Mouse (Mus musculus) neural tube, embryonic 13.5 days (tissue): Measurements from ENCODE around the gene Mid1. TPM values are rescaled to one million over a fixed set of nuclear protein-coding genes. Genes with fewer than 3 reads are reported as not detected.
"Not testable (repeated sequence)": the region's sequence is repeated elsewhere in the genome, so short reads cannot be mapped to it uniquely, and the experiment has no call there.

Experiments used
- ATAC-seq: fragments of 200-750 bp; cut with Nextera tagmentation; 2 replicates; pipeline ENCODE4 v1.8.0; 2017; ENCODE audit warnings: low read depth, mild to moderate bottlenecking, moderate TSS enrichment, moderate library complexity
- H3K27ac ChIP-seq: fragments of 300-500 bp; sonication (generic); replicated peaks from 2 replicates; pipeline ENCODE4 v1.5.1; 2015; ENCODE audit warnings: moderate library complexity, mild to moderate bottlenecking, inconsistent platforms
- H3K27me3 ChIP-seq: fragments of 300-500 bp; sonication (generic); 2 replicates; pipeline ENCODE4 v1.6.1; 2015; ENCODE audit warnings: mild to moderate bottlenecking, inconsistent platforms
- H3K36me3 ChIP-seq: fragments of 300-500 bp; sonication (generic); 2 replicates; pipeline ENCODE4 v1.6.1; 2015; ENCODE audit warnings: mild to moderate bottlenecking, inconsistent platforms
- H3K4me1 ChIP-seq: fragments of 300-500 bp; sonication (generic); replicated peaks from 2 replicates; pipeline ENCODE4 v1.6.1; 2015; ENCODE audit warnings: inconsistent platforms
- H3K4me2 ChIP-seq: fragments of 300-500 bp; sonication (generic); 2 replicates; pipeline ENCODE4 v1.6.1; 2015; ENCODE audit warnings: inconsistent platforms, mild to moderate bottlenecking, moderate library complexity
- H3K4me3 ChIP-seq: fragments of 300-500 bp; sonication (generic); 2 replicates; pipeline ENCODE4 v1.5.1; 2015; ENCODE audit warnings: mild to moderate bottlenecking, inconsistent platforms
- H3K9ac ChIP-seq: fragments of 300-500 bp; sonication (generic); 2 replicates; pipeline ENCODE4 v1.6.1; 2015; ENCODE audit warnings: moderate library complexity, mild to moderate bottlenecking, inconsistent platforms
- H3K9me3 ChIP-seq: fragments of 300-500 bp; sonication (generic); 2 replicates; pipeline ENCODE4 v1.6.1; 2016; ENCODE audit warnings: inconsistent platforms
- WGBS: fragments of 180-500 bp; shearing (Covaris S2); methylation state at CpG from one replicate; pipeline ENCODE4 v1.1.7; 2015; 5-methylcytosine and 5-hydroxymethylcytosine counted together
- polyA plus RNA-seq: library from polyadenylated mRNA; unstranded; fragments of >200 nt; fragmentation: Nextera tagmentation; extraction: Ambion mirVana; gene quantifications from 2 replicates; pipeline ENCODE4 v1.2.1, GENCODE M21; 2015

Mid1 gene
- polyA plus RNA-seq, 1 experiment from 2014 or later = 5.2 TPM

DNA sequence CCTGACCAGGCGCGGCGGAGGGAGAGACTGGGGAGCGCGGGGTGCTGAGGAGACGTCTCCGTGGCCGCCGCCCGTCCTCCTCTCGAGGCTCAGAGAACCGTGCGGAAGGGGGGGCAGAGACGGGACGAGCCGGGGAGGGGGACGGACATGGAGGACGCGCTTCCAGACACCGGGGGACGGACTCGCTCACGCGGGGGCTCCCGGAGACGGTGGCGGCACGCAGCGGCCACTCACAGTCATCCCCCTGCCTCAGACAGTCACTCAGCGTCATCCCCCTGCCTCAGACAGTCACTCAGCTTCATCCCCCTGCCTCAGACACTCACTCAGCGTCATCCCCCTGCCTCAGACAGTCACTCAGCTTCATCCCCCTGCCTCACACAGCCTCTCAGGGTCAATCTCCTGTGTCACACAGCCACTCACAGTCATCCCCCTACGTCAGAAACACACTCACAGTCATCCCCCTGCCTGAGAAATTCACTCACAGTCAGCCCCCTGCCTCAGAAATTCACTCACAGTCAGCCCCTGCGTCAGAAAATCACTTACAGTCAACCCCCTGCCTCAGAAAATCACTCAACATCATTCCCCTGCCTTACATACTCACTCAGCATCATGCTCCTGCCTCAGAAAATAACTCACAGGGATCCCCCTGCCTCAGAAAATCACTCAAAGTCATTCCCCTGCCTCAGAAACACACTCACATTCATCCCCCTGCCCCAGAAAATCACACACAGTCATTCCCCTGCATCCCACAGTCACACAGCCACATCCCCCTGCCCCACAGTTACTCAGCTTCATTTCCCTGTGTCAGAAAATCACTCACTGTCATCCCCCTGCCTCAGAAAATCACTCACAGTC, 309.2 kb downstream of the Mid1 start:
- H3K4me2 ChIP-seq, ATAC-seq, H3K27ac ChIP-seq, H3K27me3 ChIP-seq, H3K9ac ChIP-seq, H3K4me1 ChIP-seq, H3K4me3 ChIP-seq: not testable (repeated sequence)
- Histone ChIP-seq H3K9me3 (peaks cover 13% of the 10 kb centered on the region), H3K36me3 (peaks cover 14% of the 10 kb centered on the region)
- WGBS = 14% methylated on average over 3 of the region's 33 CpGs

DNA sequence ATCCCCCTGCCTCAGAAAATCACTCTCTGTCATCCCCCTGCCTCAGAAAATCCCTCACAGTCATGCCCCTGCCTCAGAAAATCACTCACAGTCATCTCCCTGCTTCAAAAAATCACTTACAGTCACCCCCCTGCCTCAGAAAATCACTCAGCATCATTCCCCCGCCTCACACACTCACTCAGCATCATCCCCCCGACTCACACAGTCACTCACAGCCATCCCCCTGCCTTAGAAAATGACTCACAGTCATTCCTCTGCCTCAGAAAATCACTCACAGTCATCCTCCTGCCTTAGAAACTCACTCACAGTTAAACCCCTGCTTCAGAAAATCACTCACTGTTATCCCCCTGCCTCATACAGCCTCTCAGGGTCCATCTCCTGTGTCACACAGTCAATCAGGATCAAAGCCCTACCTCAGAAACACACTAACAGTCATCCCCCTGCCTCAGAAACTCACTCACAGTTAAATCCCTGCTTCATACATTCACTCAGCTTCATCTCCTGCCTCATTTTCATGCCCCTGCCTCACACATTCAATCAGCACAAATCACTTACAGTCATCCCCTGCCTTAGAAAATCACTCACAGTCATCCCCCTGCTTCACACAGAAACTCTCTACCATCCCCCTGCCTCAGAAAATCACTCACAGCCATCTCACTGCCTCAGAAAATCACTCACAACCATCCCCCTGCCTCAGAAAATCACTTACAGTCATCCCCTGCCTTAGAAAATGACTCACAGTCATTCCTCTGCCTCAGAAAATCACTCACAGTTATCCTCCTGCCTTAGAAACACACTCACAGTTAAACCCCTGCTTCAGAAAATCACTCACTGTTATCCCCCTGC, 310.1 kb downstream of the Mid1 start:
- 14% methylated on average over 2 of the region's 2 CpGs for WGBS
- not testable (repeated sequence) for H3K4me1 ChIP-seq, ATAC-seq, H3K9me3 ChIP-seq, H3K27me3 ChIP-seq, H3K27ac ChIP-seq, H3K9ac ChIP-seq, H3K36me3 ChIP-seq, H3K4me3 ChIP-seq, H3K4me2 ChIP-seq

DNA sequence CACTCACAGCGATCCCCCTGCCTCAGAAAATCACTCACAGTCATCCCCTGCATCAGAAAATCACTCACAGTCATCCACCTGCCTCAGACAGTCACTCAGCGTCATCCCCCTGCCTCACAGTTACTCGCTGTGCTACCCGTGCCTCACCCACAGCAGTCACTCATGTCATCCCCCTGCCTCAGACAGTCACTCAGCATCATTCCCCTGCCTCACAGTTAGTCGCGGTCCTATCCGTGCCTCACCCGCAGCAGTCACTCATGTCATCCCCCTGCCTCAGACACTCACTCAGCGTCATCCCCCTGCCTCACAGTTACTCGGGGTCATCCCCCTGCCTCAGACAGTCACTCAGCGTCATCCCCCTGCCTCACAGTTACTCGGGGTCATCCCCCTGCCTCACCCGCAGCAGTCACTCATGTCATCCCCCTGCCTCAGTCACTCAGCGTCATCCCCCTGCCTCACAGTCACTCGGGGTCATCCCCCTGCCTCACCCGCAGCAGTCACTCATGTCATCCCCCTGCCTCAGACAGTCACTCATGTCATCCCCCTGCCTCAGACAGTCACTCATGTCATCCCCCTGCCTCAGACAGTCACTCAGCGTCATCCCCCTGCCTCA, 311.0 kb downstream of the Mid1 start:
- H3K4me3 ChIP-seq, H3K9ac ChIP-seq, H3K4me2 ChIP-seq, H3K36me3 ChIP-seq, ATAC-seq, H3K9me3 ChIP-seq, H3K27ac ChIP-seq, H3K27me3 ChIP-seq, H3K4me1 ChIP-seq: not testable (repeated sequence)
- WGBS = no CpG with 5 or more reads among the region's 17 CpGs

DNA sequence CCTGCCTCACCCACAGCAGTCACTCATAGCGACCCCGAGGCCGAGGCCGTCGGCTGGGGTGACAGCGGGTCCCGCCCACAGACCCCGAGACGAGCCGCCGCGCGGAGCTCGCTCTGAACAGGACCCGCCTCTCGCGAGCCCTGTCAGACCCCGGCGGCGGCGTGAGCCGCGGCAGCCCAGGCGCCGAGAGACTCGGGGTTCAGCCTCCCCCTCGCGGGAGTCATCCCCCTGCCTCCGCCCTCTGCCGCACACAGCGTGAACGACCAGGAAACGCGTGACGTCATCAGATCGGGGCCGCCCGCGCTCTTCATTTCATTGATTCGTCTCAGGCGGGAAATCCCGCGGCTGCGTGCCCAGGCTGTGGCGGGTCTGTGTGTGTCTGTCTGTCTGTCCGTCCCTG, 311.9 kb downstream of the Mid1 start:
- not testable (repeated sequence) for H3K9ac ChIP-seq

DNA sequence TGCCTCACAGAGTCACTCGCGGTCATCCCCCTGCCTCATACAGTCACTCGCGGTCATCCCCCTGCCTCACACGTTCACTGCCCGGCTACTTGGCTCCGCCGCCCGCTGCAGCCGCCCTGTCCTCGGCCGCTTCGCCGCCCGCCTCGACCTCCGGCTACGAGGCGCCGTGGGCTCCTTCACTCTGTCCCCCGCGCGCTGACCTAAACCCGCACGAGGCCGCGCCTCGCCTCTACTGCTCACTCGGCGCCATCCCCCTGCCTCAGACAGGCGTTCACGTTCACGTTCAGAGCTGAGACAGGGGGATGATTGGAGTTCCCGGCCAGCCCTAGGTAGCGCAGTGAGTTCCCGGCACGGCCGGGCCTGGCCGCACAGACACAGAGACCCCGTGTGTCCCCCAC, 312.5 kb downstream of the Mid1 start:
- not testable (repeated sequence) for H3K4me1 ChIP-seq, ATAC-seq, H3K9me3 ChIP-seq, H3K27me3 ChIP-seq, H3K36me3 ChIP-seq
- Histone ChIP-seq H3K4me3 (peak overlapping the region; percentile 45), H3K27ac (peak overlapping the region; percentile 89), H3K4me2 (peak overlapping the region; percentile 75), H3K9ac (peak overlapping the region; percentile 69)
- 23% methylated on average over 5 of the region's 40 CpGs for WGBS

More for the DNA sequence above, 311.9 kb downstream of the Mid1 start:
- not testable (repeated sequence) for H3K9me3 ChIP-seq, H3K27ac ChIP-seq, H3K4me3 ChIP-seq, ATAC-seq, H3K36me3 ChIP-seq, H3K27me3 ChIP-seq, H3K4me1 ChIP-seq
- H3K4me2 ChIP-seq = peak overlapping the region; percentile 75; the same call in 1 of the 2 replicates
- no CpG with 5 or more reads among the region's 46 CpGs for WGBS

DNA sequence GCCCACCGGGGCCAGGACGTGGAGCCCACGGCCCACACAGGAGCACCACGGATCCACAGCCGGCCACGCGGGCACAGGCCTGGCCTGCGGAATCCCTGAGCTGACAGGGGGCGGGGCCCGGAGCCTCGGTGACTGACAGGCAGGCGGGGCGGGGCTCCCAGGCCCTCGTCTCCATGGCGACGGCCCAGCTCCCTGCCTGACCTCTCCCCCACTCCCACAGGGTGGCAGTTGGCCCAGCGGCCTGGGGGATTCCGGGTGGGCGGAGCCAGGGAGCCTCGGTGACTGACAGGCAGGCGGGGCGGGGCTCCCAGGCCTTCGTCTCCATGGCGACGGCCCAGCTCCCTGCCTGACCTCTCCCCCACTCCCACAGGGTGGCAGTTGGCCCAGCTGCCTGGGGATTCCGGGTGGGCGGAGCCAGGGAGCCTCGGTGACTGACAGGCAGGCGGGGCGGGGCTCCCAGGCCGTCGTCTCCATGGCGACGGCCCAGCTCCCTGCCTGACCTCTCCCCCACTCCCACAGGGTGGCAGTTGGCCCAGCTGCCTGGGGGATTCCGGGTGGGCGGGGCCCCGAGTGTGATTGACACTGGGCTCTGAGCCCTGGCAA, 313.0 kb downstream of the Mid1 start:
- peak overlapping the region; percentile 75 for H3K4me2 ChIP-seq
- peak; percentile 95 for ATAC-seq
- H3K9me3 ChIP-seq, H3K4me1 ChIP-seq, H3K27me3 ChIP-seq, H3K36me3 ChIP-seq: not testable (repeated sequence)
- H3K4me3 ChIP-seq = peak overlapping the region; percentile 45
- peak overlapping the region; percentile 69 for H3K9ac ChIP-seq
- WGBS = 2% methylated on average over 10 of the region's 37 CpGs
- H3K27ac ChIP-seq = peak overlapping the region; percentile 89

DNA sequence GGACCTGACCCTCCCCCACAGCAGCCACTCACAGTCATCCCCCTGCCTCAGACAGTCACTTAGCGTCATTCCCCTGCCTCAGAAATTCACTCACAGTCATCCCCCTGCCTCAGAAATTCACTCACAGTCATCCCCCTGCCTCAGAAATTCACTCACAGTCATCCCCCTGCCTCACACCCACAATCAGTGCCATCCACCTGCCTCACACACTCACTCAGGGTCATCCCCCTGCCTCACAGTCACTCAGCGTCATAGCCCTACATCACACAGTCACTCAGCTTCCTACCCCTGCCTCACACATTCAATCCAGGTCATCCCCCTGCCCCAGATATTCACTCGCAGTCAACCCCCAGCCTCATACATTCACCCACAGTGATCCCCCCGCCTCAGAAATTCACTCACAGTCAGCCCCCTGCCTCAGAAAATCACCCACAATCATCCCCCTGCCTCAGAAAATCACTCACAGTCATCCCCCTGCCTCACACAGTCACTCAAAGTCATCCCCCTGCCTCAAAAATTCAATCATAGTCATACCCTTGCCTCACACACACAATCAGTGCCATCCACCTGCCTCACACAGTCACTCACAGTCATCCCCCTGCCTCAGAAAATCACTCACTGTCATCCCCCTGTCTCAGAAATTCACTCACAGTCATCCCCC, 313.7 kb downstream of the Mid1 start:
- ATAC-seq, H3K27ac ChIP-seq, H3K4me1 ChIP-seq, H3K36me3 ChIP-seq, H3K27me3 ChIP-seq, H3K4me2 ChIP-seq, H3K9me3 ChIP-seq, H3K4me3 ChIP-seq, H3K9ac ChIP-seq: not testable (repeated sequence)
- 5% methylated on average over 2 of the region's 4 CpGs for WGBS

DNA sequence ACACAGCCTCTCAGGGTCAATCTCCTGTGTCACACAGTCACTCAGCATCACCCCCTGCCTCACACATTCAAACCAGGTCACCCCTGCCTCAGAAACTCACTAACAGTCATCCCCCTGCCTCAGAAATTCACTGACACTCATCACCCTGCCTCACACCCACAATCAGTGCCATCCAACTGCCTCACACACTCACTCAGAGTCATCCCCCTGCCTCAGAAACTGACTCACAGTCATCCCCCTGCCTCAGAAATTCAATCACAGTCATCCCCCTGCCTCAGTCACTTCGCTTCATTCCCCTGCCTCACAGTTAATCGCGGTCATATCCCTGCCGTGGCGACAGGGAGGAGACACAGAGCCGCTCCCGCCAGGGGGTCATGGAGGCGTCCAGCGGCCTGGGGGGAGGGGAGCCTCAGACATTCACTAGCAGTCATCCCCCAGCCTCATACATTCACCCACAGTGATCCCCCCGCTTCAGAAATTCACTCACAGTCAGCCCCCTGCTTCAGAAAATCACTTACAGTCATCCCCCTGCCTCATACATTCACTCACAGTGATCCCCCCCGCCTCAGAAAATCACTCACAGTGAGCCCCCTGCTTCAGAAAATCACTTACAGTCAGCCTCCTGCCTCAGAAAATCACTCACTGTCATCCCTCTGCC, 314.4 kb downstream of the Mid1 start:
- WGBS = 38% methylated on average over 6 of the region's 11 CpGs
- H3K27ac ChIP-seq, H3K4me2 ChIP-seq, H3K9ac ChIP-seq, H3K27me3 ChIP-seq, H3K9me3 ChIP-seq, H3K4me1 ChIP-seq, H3K36me3 ChIP-seq, ATAC-seq, H3K4me3 ChIP-seq: not testable (repeated sequence)

DNA sequence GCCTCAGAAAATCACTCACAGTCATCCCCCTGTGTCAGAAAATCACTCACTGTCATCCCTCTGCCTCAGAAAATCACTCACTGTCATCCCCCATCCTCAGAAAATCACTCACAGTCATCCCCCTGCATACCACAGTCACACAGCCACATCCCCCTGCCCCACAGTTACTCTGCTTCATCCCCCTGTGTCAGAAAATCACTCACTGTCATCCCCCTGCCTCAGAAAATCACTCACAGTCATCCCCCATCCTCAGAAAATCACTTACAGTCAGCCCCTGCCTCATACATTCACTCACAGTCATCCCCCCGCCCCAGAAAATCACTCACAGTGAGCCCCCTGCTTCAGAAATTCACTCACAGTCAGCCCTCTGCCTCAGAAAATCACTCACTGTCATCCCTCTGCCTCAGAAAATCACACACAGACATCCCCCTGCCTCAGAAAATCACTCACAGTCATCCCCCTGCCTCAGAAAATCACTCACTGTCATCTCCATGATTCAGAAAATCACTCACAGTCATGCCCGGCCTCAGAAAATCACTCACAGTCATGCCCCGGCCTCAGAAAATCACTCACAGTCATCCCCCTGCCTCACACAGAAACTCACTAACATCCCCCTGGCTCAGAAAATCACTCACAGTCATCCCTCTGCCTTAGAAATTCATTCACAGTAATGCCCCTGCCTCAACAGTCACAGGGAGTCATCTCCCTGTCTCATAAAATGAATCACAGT, 315.1 kb downstream of the Mid1 start:
- H3K4me2 ChIP-seq, H3K9me3 ChIP-seq, H3K27me3 ChIP-seq, H3K36me3 ChIP-seq, H3K27ac ChIP-seq, H3K4me1 ChIP-seq, H3K4me3 ChIP-seq, ATAC-seq, H3K9ac ChIP-seq: not testable (repeated sequence)
- 0% methylated on average over 1 of the region's 3 CpGs for WGBS

DNA sequence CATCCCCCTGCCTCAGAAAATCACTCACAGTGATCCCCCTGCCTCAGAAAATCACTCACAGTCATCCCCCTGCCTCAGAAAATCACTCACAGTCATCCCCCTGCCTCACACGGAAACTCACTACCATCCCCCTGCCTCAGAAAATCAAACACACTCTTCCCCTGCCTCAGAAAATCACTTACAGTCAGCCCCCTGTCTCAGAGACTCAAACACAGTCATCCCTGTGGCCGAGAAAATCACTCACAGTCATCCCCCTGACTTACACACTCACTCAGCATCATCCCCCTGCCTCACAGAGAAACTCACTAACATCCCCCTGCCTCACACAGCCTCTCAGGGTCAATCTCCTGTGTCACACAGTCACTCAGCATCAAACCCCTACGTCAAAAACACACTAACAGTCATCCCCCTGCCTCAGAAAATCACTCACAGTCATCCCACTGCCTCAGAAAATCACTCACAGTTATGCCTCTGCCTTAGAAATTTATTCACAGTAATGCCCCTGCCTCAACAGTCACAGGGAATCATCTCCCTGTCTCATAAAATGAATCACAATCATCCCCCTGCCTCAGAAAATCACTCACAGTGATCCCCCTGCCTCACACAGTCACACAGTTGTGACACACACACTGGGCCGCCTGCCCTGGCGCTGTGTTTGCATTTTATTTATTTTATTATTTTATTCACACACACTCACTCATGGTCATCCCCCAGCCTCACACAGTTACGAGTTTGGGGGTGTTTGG, 315.8 kb downstream of the Mid1 start:
- H3K4me3 ChIP-seq, H3K27ac ChIP-seq, H3K4me1 ChIP-seq, H3K9me3 ChIP-seq, ATAC-seq, H3K27me3 ChIP-seq, H3K9ac ChIP-seq, H3K4me2 ChIP-seq, H3K36me3 ChIP-seq: not testable (repeated sequence)
- 27% methylated on average over 6 of the region's 6 CpGs for WGBS
